Mouse (Mus musculus): ENCODE measurements around the gene Stard7. TPM values are rescaled to one million over a fixed set of nuclear protein-coding genes. Genes with fewer than 3 reads are reported as not detected.

Gene Stard7
- 85.1 TPM for polyA plus RNA-seq (2021)

DNA sequence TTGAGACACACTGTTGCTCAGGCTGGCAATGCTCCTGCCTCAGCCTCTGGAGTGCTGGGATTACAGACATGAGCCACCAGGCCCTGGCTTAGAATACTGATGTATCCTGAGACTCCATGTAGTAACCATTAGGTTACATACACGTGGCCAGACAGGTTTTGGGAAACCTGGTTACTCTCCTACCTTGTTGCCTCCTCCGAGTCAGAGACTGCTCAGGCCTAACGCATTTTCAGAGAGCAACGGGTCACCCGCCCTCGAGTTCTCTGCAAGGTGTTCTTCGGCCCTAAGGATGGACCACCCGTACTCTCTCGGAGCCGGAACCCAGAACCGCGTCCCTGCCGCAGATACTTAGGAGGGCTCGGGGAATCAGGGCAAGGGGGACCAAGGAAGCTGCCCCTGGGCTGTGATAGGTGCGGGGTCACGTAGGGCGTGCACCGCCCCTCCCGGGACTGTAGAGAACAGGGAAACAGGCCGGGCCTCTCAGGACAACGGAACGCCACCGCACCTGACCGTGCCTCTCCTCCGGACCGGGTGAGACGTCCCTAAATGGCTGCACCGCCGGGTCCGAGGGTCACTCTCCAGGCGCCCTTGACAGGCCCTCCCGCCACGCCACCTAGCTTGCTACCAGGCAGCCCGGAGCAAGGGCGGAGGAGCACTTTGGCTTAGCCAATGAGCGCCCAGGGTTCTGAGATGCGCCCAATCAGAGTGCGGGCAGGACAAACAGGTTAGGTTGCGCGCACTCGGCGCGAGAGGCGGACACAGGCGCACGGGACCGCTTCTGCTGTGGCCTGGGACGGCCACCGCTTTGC is at the start of gene Stard7:
TSS of gene Stard7 (plus strand) at position 728 of the 809 bp plus-strand sequence.
- in situ Hi-C loops (cut with MboI; ENCODE audit: low pct_unique_long_range_greater_than_20kb), result no loop called here
- no peaks in the 10 kb centered on the region for H3K27me3 ChIP-seq
- no peak for TF ChIP-seq CTCF (IDR thresholded peaks at IDR 0.05)
- DNase-seq (ENCODE audit: low read depth, low spot score), result peak; percentile 86
- ChIA-PET CTCF (interaction anchor here (8.0 kb wide), 1 partner anchor 17 kb away, joined by 66 read pairs; no protein-coding TSS in a partner anchor), POLR2A (interaction anchor here (1.9 to 2.5 kb wide), 2 partner anchors 22 to 67 kb away, joined by 6 to 12 read pairs; partner anchors contain the start of genes Ciao1 and Tmem127)
- peak; percentile 96 for ATAC-seq

DNA sequence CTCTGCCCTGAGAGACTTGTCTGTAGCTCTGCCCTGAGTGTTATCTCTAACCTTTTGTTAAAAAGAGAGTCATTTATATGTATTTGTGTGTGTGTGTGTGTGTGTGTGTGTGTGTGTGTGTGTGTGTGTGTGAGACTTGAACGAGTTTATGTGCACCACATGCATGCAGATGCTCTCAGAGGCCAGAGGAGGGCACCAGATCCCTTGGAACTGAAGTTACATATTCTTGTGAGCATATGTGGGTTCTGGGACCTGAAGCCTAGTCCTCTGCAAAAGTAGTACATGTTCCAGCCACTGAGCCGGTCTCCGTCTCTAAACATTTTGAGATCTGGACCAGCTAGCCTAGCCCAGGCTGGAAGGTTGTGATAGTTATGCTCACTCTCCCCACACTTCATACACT is 44.8 kb upstream of the Stard7 start:
- H3K27me3 ChIP-seq, result no peaks in the 10 kb centered on the region
- no peak for TF ChIP-seq CTCF (IDR thresholded peaks at IDR 0.05)
- no peak for ATAC-seq
- in situ Hi-C loops (cut with MboI; ENCODE audit: low pct_unique_long_range_greater_than_20kb), result no loop called here
- ChIA-PET POLR2A (no interaction called here), CTCF (interaction anchor here (1.7 kb wide), 1 partner anchor 13 kb away, joined by 5 read pairs; no protein-coding TSS in a partner anchor)
- no peak for DNase-seq (ENCODE audit: low read depth, low spot score)

DNA sequence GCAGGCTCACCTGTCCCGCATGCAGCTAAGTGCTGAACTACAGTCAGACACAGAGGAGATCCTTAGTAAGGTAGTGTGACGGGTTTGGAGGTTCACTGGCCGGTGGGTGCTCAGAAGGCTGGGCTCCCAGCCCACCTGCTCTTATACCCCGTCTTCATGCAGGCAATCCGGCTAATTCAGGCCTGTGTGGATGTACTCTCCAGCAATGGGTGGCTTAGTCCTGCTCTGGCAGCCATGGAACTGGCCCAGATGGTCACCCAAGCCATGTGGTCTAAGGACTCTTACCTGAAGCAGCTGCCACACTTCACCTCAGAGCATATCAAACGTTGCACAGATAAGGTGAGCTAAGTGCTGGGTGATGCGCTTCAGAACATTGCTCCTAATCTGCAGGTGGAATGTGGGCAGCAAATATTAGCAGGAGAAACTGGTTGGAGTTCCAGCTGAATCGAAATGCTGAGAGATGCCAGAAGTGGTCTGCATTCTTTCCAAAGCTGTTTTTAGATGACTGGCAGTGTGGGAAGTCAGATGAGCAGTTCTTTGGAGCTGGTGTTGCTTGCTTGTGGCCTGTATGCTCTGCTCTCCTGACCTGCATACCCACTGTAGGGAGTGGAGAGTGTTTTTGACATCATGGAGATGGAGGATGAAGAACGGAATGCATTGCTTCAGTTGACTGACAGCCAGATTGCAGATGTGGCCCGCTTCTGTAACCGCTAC is 32.0 kb upstream of the Stard7 start:
- TF ChIP-seq CTCF (IDR thresholded peaks at IDR 0.05), result no peak
- ATAC-seq (no peak), DNase-seq (ENCODE audit: low read depth, low spot score) (no peak)
- in situ Hi-C loops (cut with MboI; ENCODE audit: low pct_unique_long_range_greater_than_20kb), result no loop called here
- H3K27me3 ChIP-seq, result no peaks in the 10 kb centered on the region
- ChIA-PET POLR2A (interaction anchor here (1.4 kb wide), 1 partner anchor 12 kb away, joined by 3 read pairs; no protein-coding TSS in a partner anchor), CTCF (interaction anchor here (1.2 kb wide), 1 partner anchor 14 kb away, joined by 6 read pairs; no protein-coding TSS in a partner anchor)

DNA sequence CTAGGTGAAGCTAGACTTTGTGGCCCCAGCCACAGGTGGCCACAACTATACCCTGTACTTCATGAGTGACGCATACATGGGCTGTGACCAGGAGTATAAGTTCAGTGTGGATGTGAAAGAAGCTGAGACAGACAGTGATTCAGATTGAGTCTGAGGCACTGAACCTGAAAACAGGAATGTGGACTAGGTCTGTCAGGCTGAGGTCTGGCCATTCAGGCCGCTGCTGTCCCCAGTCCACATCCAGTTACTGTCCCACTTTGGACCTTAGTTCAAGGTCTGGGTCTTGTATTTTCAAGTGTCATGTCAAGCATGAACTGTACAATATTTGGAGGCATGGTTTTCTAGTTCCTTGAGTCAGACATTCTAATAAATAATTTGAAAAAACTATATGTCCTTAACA is 30.0 kb upstream of the Stard7 start:
- DNase-seq (ENCODE audit: low read depth, low spot score), result no peak
- in situ Hi-C loops (cut with MboI; ENCODE audit: low pct_unique_long_range_greater_than_20kb), result no loop called here
- TF ChIP-seq CTCF (IDR thresholded peaks at IDR 0.05), result no peak
- ChIA-PET CTCF (interaction anchor here (1.1 to 2.1 kb wide), 4 partner anchors 11 to 28 kb away, joined by 3 to 4 read pairs (median 4); no protein-coding TSS in a partner anchor), POLR2A (no interaction called here)
- ATAC-seq, result no peak
- no peaks in the 10 kb centered on the region for H3K27me3 ChIP-seq

DNA sequence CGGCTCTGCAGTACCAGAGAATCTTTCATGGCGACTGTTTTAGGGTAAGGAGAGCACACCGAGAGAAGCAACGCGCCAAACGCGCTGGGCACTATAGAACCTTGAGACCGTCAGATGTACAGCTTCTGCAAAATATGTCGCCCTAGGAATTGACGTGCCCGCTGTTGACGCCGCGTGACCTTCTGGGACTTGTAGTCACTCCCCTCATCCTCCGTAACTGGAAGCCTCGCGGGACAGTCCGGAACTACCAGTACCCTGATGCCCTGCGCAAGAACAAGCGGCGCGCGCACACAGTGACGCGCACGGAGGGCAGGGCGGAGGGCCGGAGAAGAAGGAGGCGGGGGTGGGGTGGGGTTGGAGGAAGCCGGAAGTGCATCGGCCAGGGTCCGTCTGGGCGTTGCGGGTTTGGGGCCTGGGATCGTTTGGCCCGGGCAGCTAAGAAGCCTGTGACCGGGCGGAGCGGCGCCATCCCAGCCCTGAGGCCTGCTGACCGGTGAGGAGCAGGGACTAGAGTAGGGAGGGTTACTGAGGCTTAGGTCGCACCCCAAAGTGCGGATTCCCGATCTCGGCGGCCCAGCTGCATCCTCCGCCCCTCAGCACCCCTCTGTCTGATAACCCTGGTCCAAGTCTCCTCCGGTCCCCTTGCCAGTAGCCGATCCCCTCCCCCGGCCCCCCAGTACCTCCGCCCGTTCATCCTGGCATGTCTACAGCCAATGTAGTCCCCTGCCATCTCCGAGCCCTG is 22.3 kb upstream of the Stard7 start, which contains the start of the genes Ciao1 and Tmem127:
TSS of gene Ciao1 (minus strand) at position 225 of the 742 bp plus-strand sequence.
TSS of gene Tmem127 (plus strand) at position 317 of the 742 bp plus-strand sequence.
- peak; percentile 90 for ATAC-seq
- in situ Hi-C loops (cut with MboI; ENCODE audit: low pct_unique_long_range_greater_than_20kb), result no loop called here
- TF ChIP-seq CTCF (IDR thresholded peaks at IDR 0.05), result no peak
- POLR2A ChIA-PET, result interaction anchor here (1.4 to 2.8 kb wide), 2 partner anchors 20 to 21 kb away, joined by 3 to 12 read pairs; partner anchors contain the start of gene Stard7
- peak; percentile 92 for DNase-seq (ENCODE audit: low read depth, low spot score)
- CTCF ChIA-PET, result interaction anchor here (0.7 to 9.4 kb wide), 2 partner anchors 18 to 93 kb away, joined by 3 to 66 read pairs; no protein-coding TSS in a partner anchor
- H3K27me3 ChIP-seq, result no peaks in the 10 kb centered on the region

DNA sequence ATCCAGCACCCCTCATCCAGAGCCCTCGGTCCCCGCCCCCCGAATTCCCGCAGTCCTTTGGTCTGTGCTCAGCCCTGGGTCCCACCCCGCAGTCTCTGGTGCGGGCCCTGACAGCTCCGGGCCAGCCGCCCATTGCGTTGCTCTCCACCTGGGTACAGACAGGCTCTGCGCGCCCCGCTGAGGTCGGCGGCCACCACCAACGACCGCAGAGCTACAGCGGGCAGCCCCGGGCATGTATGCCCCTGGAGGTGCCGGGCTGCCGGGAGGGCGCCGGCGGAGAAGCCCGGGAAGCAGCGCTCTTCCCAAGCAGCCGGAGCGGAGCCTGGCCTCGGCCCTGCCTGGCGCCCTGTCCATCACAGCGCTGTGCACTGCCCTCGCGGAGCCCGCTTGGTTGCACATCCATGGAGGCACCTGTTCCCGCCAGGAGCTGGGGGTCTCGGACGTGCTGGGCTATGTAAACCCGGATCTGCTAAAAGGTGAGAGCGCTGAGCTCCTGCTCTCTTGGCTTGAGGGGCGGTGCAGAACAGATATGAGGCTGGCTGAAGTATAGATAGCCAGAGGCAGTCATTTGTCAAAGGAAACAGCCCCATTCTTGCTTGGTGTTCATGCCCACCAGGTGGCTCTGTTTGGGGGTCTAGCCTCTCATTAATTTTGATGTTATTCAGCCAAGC is 21.5 kb upstream of the Stard7 start:
- no peak for DNase-seq (ENCODE audit: low read depth, low spot score)
- POLR2A ChIA-PET, result interaction anchor here (1.0 to 2.8 kb wide), 3 partner anchors 9 to 21 kb away, joined by 3 to 12 read pairs (median 4); partner anchors contain the start of gene Stard7

DNA sequence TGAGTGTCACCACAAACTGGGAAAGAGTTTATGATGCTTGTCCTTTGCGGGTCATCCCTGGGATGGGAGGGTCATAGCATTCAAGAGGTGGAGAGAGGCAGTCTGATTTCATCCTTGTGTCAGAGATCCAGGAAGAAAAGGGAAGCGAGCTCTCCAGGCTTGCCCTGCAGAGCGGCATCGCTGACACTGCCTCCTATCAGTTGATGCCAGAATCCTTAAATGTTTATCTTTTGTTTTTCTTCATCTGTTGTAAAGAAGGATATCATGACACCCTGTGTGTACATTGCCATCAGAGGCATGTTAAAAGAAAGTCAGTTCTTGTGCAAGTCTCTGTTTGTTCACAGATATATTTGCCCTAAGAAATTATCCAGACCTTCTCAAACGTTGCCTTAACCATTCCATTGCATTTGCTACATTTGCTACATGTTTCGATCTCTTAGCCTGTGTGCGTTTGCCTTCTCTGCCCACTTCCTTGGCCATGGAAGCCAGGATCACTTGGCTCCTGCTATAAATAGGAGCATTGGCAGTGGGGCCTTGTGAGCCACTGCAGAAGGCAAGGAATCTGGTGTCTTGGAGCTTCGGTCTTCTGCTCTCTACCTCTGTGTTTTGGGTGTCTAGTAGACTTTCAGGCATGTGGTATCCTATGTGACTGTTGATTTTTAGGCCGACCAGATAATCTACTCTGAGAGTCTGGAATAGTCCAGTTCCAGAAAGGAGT is 19.6 kb upstream of the Stard7 start:
- DNase-seq (ENCODE audit: low read depth, low spot score) (no peak), ATAC-seq (no peak)
- POLR2A ChIA-PET, result interaction anchor here (0.7 kb wide), 1 partner anchor 14 kb away, joined by 3 read pairs; no protein-coding TSS in a partner anchor
- no peaks in the 10 kb centered on the region for H3K27me3 ChIP-seq
- CTCF ChIA-PET, result interaction anchor here (1.9 to 9.4 kb wide), 2 partner anchors 15 to 86 kb away, joined by 5 to 66 read pairs; partner anchors contain the start of gene Dusp2
- in situ Hi-C loops (cut with MboI; ENCODE audit: low pct_unique_long_range_greater_than_20kb), result loop anchor here (5.0 kb wide), 1 partner anchor 92 kb away; no protein-coding TSS in a partner anchor
- no peak for TF ChIP-seq CTCF (IDR thresholded peaks at IDR 0.05)

More for the DNA sequence above, 21.5 kb upstream of the Stard7 start:
- ATAC-seq, result peak; percentile 14
- CTCF ChIA-PET, result interaction anchor here (0.7 to 9.4 kb wide), 2 partner anchors 17 to 92 kb away, joined by 3 to 66 read pairs; no protein-coding TSS in a partner anchor
- no peaks in the 10 kb centered on the region for H3K27me3 ChIP-seq
- no peak for TF ChIP-seq CTCF (IDR thresholded peaks at IDR 0.05)
- in situ Hi-C loops (cut with MboI; ENCODE audit: low pct_unique_long_range_greater_than_20kb), result no loop called here

DNA sequence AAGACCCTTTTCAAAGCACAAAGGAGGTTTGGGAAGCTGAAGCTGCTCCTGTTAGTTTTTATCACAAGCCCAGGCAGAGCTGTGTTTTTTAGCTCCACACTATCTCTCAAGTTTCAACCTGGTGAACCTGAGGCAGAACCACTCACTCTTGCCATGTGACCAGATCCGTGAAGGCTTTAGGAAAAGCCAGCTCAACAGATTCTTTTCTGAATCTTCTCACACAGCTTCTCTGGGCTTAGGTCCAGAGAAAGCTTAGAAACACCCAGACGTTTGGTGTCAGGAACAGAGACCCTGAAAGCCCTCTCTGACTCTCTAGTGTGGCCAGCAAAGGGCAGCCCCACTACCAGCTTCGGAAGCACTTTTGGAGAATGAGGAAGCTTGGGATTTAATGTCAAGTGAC is 18.6 kb upstream of the Stard7 start:
- no peak for TF ChIP-seq CTCF (IDR thresholded peaks at IDR 0.05)
- ATAC-seq, result no peak
- ChIA-PET CTCF (interaction anchor here (1.0 to 9.4 kb wide), 3 partner anchors 14 to 85 kb away, joined by 3 to 66 read pairs (median 5); partner anchors contain the start of gene Dusp2), POLR2A (interaction anchor here (0.6 to 1.3 kb wide), 2 partner anchors 9 to 95 kb away, joined by 3 read pairs; no protein-coding TSS in a partner anchor)
- in situ Hi-C loops (cut with MboI; ENCODE audit: low pct_unique_long_range_greater_than_20kb), result loop anchor here (5.0 kb wide), 1 partner anchor 91 kb away; no protein-coding TSS in a partner anchor
- no peak for DNase-seq (ENCODE audit: low read depth, low spot score)
- H3K27me3 ChIP-seq, result no peaks in the 10 kb centered on the region

All from Patski (cell line).